Mouse (Mus musculus): ENCODE data around the gene Adamtsl4.
"Not testable (repeated sequence)": the region's sequence is repeated elsewhere in the genome, so short reads cannot be mapped to it uniquely, and the experiment has no call there.

Gene Adamtsl4

GRCm38 (mm10) chr3:95700233-95700681 is 12.5 kb upstream of the Adamtsl4 start:
- DNase-seq (ENCODE audit: low read depth, low spot score): no peak

- no peak for DNase-seq (ENCODE audit: low read depth, low spot score)
Observed at GRCm38 (mm10) chr3:95698286-95698685, 10.6 kb upstream of the Adamtsl4 start.

- peak; percentile 73 for DNase-seq (ENCODE audit: low read depth, low spot score)
Observed at GRCm38 (mm10) chr3:95696360-95696759, 8.6 kb upstream of the Adamtsl4 start.

- DNase-seq (ENCODE audit: low read depth, low spot score): peak; percentile 68
Observed at GRCm38 (mm10) chr3:95695796-95696195, 8.1 kb upstream of the Adamtsl4 start.

GRCm38 (mm10) chr3:95694808-95695703 is 7.3 kb upstream of the Adamtsl4 start:
- DNase-seq (ENCODE audit: low read depth, low spot score): no peak

GRCm38 (mm10) chr3:95693821-95694807 is 6.4 kb upstream of the Adamtsl4 start:
- peak; percentile 23 for DNase-seq (ENCODE audit: low read depth, low spot score)

GRCm38 (mm10) chr3:95692677-95693076 is 5.0 kb upstream of the Adamtsl4 start:
- no peak for DNase-seq (ENCODE audit: low read depth, low spot score)

GRCm38 (mm10) chr3:95690552-95690951 is 2.8 kb upstream of the Adamtsl4 start:
- not testable (repeated sequence) for DNase-seq (ENCODE audit: low read depth, low spot score)

- DNase-seq (ENCODE audit: low read depth, low spot score): no peak
Observed at GRCm38 (mm10) chr3:95689940-95690339, 2.2 kb upstream of the Adamtsl4 start.

- no peak for DNase-seq (ENCODE audit: low read depth, low spot score)
Observed at GRCm38 (mm10) chr3:95689171-95689915, 1.6 kb upstream of the Adamtsl4 start.

GRCm38 (mm10) chr3:95687168-95687523 is 571 bp downstream of the Adamtsl4 start:
- no peak for DNase-seq (ENCODE audit: low read depth, low spot score)

- DNase-seq (ENCODE audit: low read depth, low spot score): no peak
Observed at GRCm38 (mm10) chr3:95686492-95687167, 1.1 kb downstream of the Adamtsl4 start.

- DNase-seq (ENCODE audit: low read depth, low spot score): no peak
Observed at GRCm38 (mm10) chr3:95685701-95686100, 2.0 kb downstream of the Adamtsl4 start.

GRCm38 (mm10) chr3:95685301-95685700 is 2.4 kb downstream of the Adamtsl4 start:
- DNase-seq (ENCODE audit: low read depth, low spot score): no peak

- DNase-seq (ENCODE audit: low read depth, low spot score): no peak
Observed at GRCm38 (mm10) chr3:95684846-95685245, 2.9 kb downstream of the Adamtsl4 start.

GRCm38 (mm10) chr3:95682878-95683277 is 4.8 kb downstream of the Adamtsl4 start:
- DNase-seq (ENCODE audit: low read depth, low spot score): no peak

- no peak for DNase-seq (ENCODE audit: low read depth, low spot score)
Observed at GRCm38 (mm10) chr3:95681365-95681764, 6.4 kb downstream of the Adamtsl4 start.

- no peak for DNase-seq (ENCODE audit: low read depth, low spot score)
Observed at GRCm38 (mm10) chr3:95680673-95681072, 7.0 kb downstream of the Adamtsl4 start.

GRCm38 (mm10) chr3:95679551-95679950 is 8.2 kb downstream of the Adamtsl4 start:
- DNase-seq (ENCODE audit: low read depth, low spot score): no peak

- no peak for DNase-seq (ENCODE audit: low read depth, low spot score)
Observed at GRCm38 (mm10) chr3:95677420-95678090, 10.2 kb downstream of the Adamtsl4 start.
